Mouse (Mus musculus): Measurements from ENCODE around the gene B4galt5. TPM values are rescaled to one million over a fixed set of nuclear protein-coding genes. Genes with fewer than 3 reads are reported as not detected.

Gene B4galt5
- total and polyA plus RNA-seq, 2 experiments from 2014 or later = 27.4 to 60.7 TPM

GRCm38 (mm10) chr2:167313501-167314326 is 35.3 kb downstream of the B4galt5 start:
- ATAC-seq = peak; percentile 59
- Histone ChIP-seq H3K4me2 (ENCODE audit: low read depth) (no peak overlapping the region), H3K27ac (ENCODE audit: low read depth, low read length) (0 out of 2 replicates have a peak overlapping the region, but pooled peaks have one; percentile 21), H3K36me3 (ENCODE audit: insufficient read depth) (no peaks in the 10 kb centered on the region), H3K9ac (no peak overlapping the region), H3K27me3 (ENCODE audit: insufficient read depth, low read length) (no peaks in the 10 kb centered on the region), H3K9me3 (ENCODE audit: low read length) (no peaks in the 10 kb centered on the region), H3K4me3 (ENCODE audit: low read depth, low read length) (no peak overlapping the region), H3K4me1 (ENCODE audit: insufficient read depth) (peaks cover 14% of the 10 kb centered on the region)
- no peak for TF ChIP-seq CTCF (IDR thresholded peaks at IDR 0.05; ENCODE audit: low read depth)
- DNase-seq = peak; percentile 51
- WGBS = 53% methylated on average over 13 of the region's 13 CpGs

GRCm38 (mm10) chr2:167310121-167310520 is 38.9 kb downstream of the B4galt5 start:
- ATAC-seq = no peak
- Histone ChIP-seq H3K4me1 (ENCODE audit: insufficient read depth) (peaks cover 10% of the 10 kb centered on the region), H3K27ac (ENCODE audit: low read depth, low read length) (no peak overlapping the region), H3K4me2 (ENCODE audit: low read depth) (no peak overlapping the region), H3K27me3 (ENCODE audit: insufficient read depth, low read length) (no peaks in the 10 kb centered on the region), H3K4me3 (ENCODE audit: low read depth, low read length) (no peak overlapping the region), H3K9ac (no peak overlapping the region), H3K36me3 (ENCODE audit: insufficient read depth) (peaks cover 11% of the 10 kb centered on the region), H3K9me3 (ENCODE audit: low read length) (no peaks in the 10 kb centered on the region)
- WGBS = 100% methylated on average over 1 of the region's 1 CpGs
- DNase-seq = no peak
- TF ChIP-seq CTCF (IDR thresholded peaks at IDR 0.05; ENCODE audit: low read depth) = no peak

GRCm38 (mm10) chr2:167309286-167309685 is 39.7 kb downstream of the B4galt5 start:
- no peak for TF ChIP-seq CTCF (IDR thresholded peaks at IDR 0.05; ENCODE audit: low read depth)
- Histone ChIP-seq H3K9me3 (ENCODE audit: low read length) (no peaks in the 10 kb centered on the region), H3K4me2 (ENCODE audit: low read depth) (no peak overlapping the region), H3K36me3 (ENCODE audit: insufficient read depth) (peaks cover 11% of the 10 kb centered on the region), H3K27me3 (ENCODE audit: insufficient read depth, low read length) (no peaks in the 10 kb centered on the region), H3K27ac (ENCODE audit: low read depth, low read length) (no peak overlapping the region), H3K4me3 (ENCODE audit: low read depth, low read length) (no peak overlapping the region), H3K9ac (no peak overlapping the region), H3K4me1 (ENCODE audit: insufficient read depth) (peaks cover 6% of the 10 kb centered on the region)
- 67% methylated on average over 12 of the region's 12 CpGs for WGBS
- DNase-seq (peak; percentile 50), ATAC-seq (peak; percentile 64; the same call in 1 of the 2 replicates)

DNA sequence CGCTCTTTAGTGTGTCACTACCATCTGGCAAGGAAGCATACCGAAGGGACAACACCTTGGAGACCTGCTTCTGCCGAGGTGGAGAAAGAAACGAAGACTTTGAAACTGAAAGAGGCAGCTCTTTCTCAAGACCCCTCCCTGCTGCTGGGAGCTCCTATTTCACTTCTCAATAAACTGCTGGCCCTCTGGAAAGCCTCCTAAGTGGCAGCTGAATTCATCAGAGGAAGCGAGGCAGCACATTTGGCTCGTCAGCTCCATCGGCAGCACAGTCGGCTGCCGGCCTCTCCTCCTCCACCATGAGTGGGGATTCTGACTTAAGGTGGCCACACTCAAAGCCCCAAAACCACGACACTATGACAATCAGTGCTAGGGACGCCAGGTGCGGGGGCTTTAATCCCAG is 41.3 kb downstream of the B4galt5 start:
- H3K4me2 ChIP-seq (ENCODE audit: low read depth) = no peak overlapping the region

DNA sequence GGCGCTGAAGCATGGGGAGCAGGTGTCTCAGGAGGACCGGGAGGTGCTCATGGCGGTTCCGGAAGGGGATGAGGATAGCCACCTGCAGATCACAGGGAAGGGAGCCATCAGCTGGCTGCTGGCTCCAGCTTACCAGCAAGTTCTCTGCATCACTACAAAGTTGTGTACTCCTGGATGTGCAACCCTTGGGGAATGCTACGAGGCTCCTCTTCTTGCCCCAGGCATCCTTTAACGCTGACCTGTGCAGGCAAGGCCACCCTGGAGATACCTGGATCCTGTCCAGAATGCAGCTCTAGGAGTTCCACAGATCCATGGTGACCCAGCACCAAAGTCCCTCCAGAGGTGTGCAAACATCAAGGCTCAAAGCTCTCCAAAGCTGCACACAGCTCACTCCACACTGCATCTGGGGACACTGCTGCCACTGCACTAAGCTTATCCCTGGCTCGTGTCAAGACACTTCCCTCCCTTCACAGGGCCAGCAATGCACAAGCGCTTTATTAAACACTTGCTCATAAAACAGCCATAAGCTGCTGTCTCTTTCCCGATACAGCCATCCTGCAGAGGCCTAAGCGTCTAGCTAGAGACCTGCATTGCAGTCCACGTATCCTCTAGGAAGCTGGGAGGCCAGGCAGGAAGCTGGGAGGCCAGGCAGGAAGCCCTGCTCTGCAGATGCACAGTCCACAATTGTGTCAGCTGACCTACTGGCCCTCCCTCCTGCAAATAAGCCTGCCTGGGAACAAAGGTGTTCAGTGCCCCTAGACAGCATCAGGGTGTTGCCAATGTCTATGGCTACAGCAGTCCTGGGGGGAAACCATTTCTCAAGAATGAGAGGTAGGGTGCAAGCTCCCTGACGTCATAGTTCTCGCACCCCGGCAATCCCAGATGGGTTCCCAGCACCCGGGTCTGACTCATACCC is 42.1 kb downstream of the B4galt5 start:
- DNase-seq = no peak
- WGBS = 86% methylated on average over 15 of the region's 15 CpGs
- Histone ChIP-seq H3K4me3 (ENCODE audit: low read depth, low read length) (no peak overlapping the region), H3K36me3 (ENCODE audit: insufficient read depth) (peaks cover 15% of the 10 kb centered on the region), H3K9me3 (ENCODE audit: low read length) (no peaks in the 10 kb centered on the region), H3K4me1 (ENCODE audit: insufficient read depth) (no peaks in the 10 kb centered on the region; the same call in 1 of the 2 replicates), H3K27me3 (ENCODE audit: insufficient read depth, low read length) (no peaks in the 10 kb centered on the region), H3K4me2 (ENCODE audit: low read depth) (no peak overlapping the region), H3K27ac (ENCODE audit: low read depth, low read length) (no peak overlapping the region), H3K9ac (no peak overlapping the region)
- no peak; the same call in 1 of the 2 replicates for ATAC-seq
- TF ChIP-seq CTCF (IDR thresholded peaks at IDR 0.05; ENCODE audit: low read depth) = no peak

More for the DNA sequence above, 41.3 kb downstream of the B4galt5 start:
- 47% methylated on average over 12 of the region's 12 CpGs for WGBS
- DNase-seq (no peak), ATAC-seq (no peak)
- Histone ChIP-seq H3K36me3 (ENCODE audit: insufficient read depth) (peaks cover 15% of the 10 kb centered on the region), H3K9me3 (ENCODE audit: low read length) (no peaks in the 10 kb centered on the region), H3K9ac (no peak overlapping the region), H3K27me3 (ENCODE audit: insufficient read depth, low read length) (no peaks in the 10 kb centered on the region), H3K4me1 (ENCODE audit: insufficient read depth) (no peaks in the 10 kb centered on the region; the same call in 1 of the 2 replicates), H3K27ac (ENCODE audit: low read depth, low read length) (no peak overlapping the region), H3K4me3 (ENCODE audit: low read depth, low read length) (no peak overlapping the region)
- no peak for TF ChIP-seq CTCF (IDR thresholded peaks at IDR 0.05; ENCODE audit: low read depth)

DNA sequence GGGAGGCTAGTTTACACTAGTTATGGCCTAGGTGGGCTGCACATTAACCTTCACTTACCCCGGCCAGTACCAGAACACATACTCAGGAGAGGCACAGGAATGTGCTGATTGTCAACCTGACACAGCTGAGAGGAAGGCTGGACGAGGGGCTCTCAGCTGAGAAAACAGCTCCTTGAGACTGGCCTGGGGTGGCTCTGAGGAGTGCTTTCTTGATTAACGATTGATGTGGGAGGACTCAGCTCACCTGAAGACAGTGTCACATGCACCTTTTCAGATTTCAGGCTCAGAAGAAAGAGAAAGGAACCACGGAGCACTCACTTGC is 42.7 kb downstream of the B4galt5 start:
- peaks cover 22% of the 10 kb centered on the region for H3K36me3 ChIP-seq (ENCODE audit: insufficient read depth)
- no peaks in the 10 kb centered on the region; the same call in 1 of the 2 replicates for H3K4me1 ChIP-seq (ENCODE audit: insufficient read depth)
- no peak overlapping the region for H3K9ac ChIP-seq
- DNase-seq (no peak), ATAC-seq (no peak)
- H3K4me3 ChIP-seq (ENCODE audit: low read depth, low read length) = no peak overlapping the region
- no peaks in the 10 kb centered on the region for H3K9me3 ChIP-seq (ENCODE audit: low read length)
- TF ChIP-seq CTCF (IDR thresholded peaks at IDR 0.05; ENCODE audit: low read depth) = no peak
- no peak overlapping the region for H3K27ac ChIP-seq (ENCODE audit: low read depth, low read length)
- H3K27me3 ChIP-seq (ENCODE audit: insufficient read depth, low read length) = no peaks in the 10 kb centered on the region
- no peak overlapping the region for H3K4me2 ChIP-seq (ENCODE audit: low read depth)
- 91% methylated on average over 4 of the region's 4 CpGs for WGBS
